Mouse (Mus musculus) stomach, postnatal 0 days (tissue): ENCODE data around the gene Ywhab.

Experiments
- CTCF ChIP-seq: IDR thresholded peaks from 2 replicates; pipeline ENCODE4 v1.5.1; 2016; ENCODE audit warnings: antibody characterized with exemption, low read depth, mild to moderate bottlenecking, moderate library complexity
- EP300 ChIP-seq: optimal IDR thresholded peaks from 2 replicates; pipeline ENCODE3; 2016; ENCODE audit warnings: antibody characterized with exemption

GRCm38 (mm10) chr2:164025150-164025549 lies 30.4 kb downstream of the Ywhab start, which contains the start of gene Pabpc1l:
- TF ChIP-seq CTCF, result no peak
- no peak for TF ChIP-seq EP300
